Mouse (Mus musculus): ENCODE measurements at regions not wholly inside any gene's neighbourhood (a gene's known extent, or its start where the extent isn't known, plus 50 kb on each side); places are given as distances from the start of the nearest gene placed in this dataset.

DNA sequence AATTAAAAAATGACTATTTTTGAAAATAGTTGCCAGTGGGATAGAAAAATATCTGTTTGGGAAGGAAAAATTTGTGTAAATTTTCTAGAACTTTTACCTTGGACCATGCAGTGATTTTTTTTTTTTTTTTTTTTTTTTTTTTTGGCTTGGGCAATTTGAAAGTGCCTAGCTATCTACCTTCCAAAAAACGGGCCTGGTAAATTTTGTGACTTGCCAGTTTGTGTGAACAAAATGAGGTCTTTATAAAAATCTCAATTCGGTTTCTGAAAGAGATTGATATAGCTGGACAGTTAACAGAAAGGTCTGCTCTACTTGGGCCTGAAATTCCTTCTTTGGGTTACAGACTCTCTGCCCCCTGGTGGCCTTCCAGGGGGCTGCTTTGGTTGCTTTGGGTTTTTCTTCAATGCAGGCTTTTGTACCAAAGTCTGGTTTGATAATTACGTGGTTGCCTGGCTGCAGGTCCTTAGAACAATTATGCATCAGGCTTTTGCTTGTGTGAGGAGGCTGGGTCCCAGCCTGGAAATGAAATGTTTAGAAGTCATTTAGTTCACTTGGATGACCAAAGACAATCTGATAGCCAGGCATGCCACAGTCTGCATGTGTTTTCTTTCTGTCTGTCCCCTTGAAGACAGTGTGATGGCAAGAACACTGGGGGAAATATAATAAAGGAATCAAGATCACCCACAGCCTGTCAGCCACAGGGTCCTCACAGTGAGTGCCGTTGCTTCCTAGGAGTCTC is 75.6 kb upstream of the Jazf1 start:
- DNase-seq (ENCODE audit: low read depth, low spot score): peak; percentile 52

DNA sequence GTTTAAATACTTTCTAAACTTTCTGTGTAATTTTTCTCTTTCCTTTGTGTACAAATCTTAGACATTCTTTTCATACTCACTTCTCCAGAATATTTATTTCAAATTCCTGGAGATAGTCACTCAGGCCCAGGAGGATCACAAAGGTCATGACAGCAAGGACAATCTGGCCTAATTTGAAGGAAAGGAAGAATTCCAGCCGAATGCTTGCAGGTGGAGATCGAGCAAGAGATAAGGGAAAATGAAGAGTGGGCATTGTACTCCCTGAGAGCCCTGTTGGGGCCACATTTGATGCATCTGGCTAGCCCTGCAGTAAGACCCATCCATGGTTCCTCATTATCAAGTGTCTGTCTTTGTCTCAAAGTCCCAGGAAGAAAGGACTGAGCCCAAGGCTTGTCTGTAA is 66.0 kb upstream of the Jazf1 start:
- DNase-seq (ENCODE audit: low read depth, low spot score): no peak

DNA sequence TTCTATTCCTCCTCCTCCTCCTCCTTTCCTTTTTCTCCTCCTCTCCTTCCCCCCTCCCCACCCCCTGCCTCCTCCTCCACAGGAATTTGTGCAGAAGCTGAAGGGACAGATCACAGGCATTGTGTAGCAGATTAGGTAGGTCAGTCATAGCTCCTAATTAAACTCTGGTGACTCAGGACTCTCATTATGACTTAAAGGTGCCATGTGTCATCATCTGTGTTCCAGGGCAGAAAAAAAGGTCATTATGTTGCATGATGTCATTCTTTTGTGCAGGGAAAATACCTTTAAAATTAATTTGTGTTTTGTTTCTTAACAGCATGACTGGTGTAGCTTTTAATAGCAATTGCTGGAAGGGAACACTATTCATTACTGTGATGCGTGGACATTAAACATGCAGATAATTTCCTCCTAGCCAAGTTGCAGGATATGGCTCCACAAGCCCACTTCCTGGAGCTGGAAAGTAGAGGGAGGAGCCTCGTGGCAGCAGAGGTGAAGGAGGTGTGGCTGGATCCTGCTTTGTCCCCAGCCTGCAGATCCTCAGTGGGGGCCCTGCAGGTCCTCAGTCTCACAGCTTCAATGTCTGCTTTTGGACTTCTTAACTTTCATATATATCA is 62.4 kb upstream of the Jazf1 start:
- DNase-seq (ENCODE audit: low read depth, low spot score): no peak

DNA sequence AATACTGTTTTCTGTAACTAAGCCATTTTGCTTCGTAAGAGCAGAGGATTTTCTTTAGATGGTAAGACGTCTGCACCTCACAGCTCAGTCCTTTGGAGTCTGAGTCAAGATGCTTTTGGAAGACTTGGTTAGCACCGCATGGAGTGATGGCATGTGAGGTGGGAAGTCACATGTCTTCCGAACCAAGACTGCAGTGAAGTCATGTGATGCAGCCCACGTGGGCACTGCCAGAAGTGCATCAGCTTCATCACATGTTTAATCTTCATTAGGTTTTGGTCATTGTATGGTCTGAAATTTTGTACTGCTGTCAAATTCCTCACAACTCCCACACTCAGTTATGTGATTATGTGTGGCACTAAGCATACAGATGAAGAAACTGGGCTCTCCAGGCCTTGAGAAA is 58.3 kb upstream of the Jazf1 start:
- DNase-seq (ENCODE audit: low read depth, low spot score): no peak

DNA sequence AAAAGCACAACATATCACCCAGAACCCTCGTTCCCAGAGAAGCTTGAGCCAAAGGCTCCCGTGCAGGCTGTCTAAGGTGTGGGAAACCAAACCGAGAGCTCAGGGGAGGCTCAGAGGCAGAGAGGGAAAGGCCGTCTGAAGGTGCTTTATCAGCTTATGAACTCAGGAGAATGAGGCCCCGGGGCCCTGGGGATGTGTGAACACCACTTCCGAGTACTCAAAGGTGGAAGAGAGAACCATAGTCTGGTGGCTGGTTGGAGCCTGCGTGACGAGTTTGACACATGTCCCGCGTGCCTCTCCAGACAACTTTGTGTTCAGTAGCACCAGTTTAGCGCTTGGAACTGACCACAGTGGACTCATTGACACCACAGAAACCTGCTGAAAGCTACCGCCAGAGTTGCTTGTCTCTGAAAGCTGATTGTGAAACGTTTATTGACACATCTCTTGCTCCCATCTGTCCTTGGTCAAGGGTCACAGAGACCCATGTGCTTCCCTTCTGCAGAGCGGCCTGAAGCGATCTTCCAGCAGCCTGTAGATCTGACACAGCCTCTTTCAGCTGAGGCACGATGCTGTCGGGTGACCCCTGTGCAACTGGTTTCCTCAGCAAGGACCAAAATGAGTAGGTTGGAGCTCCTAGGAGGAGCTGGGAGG is 56.5 kb upstream of the Jazf1 start:
- no peak for DNase-seq (ENCODE audit: low read depth, low spot score)

DNA sequence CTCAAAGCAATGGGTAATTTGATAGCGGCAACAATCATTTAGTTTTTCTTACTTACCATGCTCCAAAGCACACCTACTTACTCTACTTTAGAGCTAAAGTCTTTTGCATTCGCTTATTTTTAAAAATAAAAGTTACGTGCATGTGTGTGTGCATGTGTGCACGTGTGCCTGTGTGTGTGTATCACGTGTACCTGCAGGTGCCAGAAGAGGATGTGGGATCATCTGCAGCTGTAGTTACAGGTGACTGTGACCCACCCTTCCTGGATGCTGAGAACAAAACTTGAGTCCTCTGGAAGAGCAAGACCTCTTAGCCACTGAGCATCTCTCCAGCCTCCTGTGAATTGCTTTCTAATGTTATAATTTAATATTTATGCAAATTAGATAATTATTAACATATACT is 52.0 kb upstream of the Jazf1 start:
- no peak for DNase-seq (ENCODE audit: low read depth, low spot score)
